Mouse (Mus musculus) MEL (cell line): ENCODE results near the gene 2900011O08Rik.

Source experiments
- BHLHE40 ChIP-seq: IDR thresholded peaks from 2 replicates; pipeline ENCODE4 v1.6.1; 2012; ENCODE audit warnings: low read depth, mild to moderate bottlenecking, inconsistent platforms, low read length, improper control_type of control experiment, borderline replicate concordance
- CTCF ChIP-seq, 3 experiments: IDR thresholded peaks in 2 of 3; conservative IDR thresholded peaks in 1 of 3; 2 replicates each; pipeline ENCODE4 v1.5.1; 2011 to 2012; ENCODE audit warnings: low read length in 3 of 3, low read depth in 2 of 3, mild to moderate bottlenecking in 2 of 3, improper control_type of control experiment in 1 of 3, inconsistent platforms in 1 of 3, mixed read lengths in 1 of 3, moderate library complexity in 1 of 3; ENCODE audit not compliant: control insufficient read depth in 1 of 3, insufficient read depth in 1 of 3, poor library complexity in 1 of 3, severe bottlenecking in 1 of 3
- E2F4 ChIP-seq: IDR thresholded peaks from 2 replicates; pipeline ENCODE4 v1.6.1; 2011; ENCODE audit warnings: low read depth, low read length, improper control_type of control experiment, borderline replicate concordance
- HCFC1 ChIP-seq: IDR thresholded peaks from 2 replicates; pipeline ENCODE4 v1.6.1; 2012; ENCODE audit warnings: low read depth, mild to moderate bottlenecking, inconsistent platforms, low read length, improper control_type of control experiment, moderate library complexity
- MEF2A ChIP-seq: IDR thresholded peaks from 2 replicates; pipeline ENCODE4 v1.6.1; 2014; ENCODE audit warnings: low read depth, mild to moderate bottlenecking, inconsistent platforms, low read length, improper control_type of control experiment; ENCODE audit not compliant: poor library complexity, insufficient replicate concordance, severe bottlenecking; ENCODE audit errors: extremely low read depth
- NELFE ChIP-seq: IDR thresholded peaks from 2 replicates; pipeline ENCODE4 v1.6.1; 2011; ENCODE audit warnings: low read depth, low read length, improper control_type of control experiment
- POLR2A ChIP-seq, 2 experiments: IDR thresholded peaks; 2 replicates each; pipeline ENCODE4 v1.6.1; 2011 to 2012; ENCODE audit warnings: low read length in 2 of 2, mild to moderate bottlenecking in 2 of 2, control low read depth in 1 of 2, improper control_type of control experiment in 1 of 2, low read depth in 1 of 2, moderate library complexity in 1 of 2; ENCODE audit not compliant: control insufficient read depth in 1 of 2, insufficient read depth in 1 of 2, poor library complexity in 1 of 2
- USF1 ChIP-seq: IDR thresholded peaks from 2 replicates; pipeline ENCODE4 v1.6.1; 2014; ENCODE audit warnings: low read depth, mild to moderate bottlenecking, inconsistent platforms, low read length, improper control_type of control experiment, moderate library complexity

DNA sequence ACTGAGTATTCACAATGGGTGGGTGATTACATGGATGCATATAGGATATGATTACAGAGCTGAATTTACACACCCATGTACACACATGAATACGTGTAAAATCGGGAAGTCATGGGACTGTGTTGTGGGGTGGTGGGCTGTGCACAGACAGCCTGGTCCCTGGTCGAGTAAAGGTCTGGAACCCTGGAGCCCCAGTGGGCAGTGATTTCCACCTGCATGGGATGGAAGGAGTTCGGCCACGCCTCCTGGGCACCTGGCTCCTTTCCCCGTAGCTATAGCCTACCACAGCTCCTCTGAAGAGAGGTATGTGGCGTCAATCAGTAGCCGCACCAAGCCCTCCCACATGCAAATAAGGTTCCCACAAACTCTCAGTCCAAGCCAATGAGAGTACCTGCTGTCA is 30.9 kb downstream of the 2900011O08Rik start:
- TF ChIP-seq POLR2A (IDR thresholded peaks at IDR 0.05; ENCODE audit: control insufficient read depth in 1 of 2, insufficient read depth in 1 of 2, low read depth in 1 of 2, low read length in 2 of 2, poor library complexity in 1 of 2) (no peak), E2F4 (no peak), CTCF (IDR thresholded peaks at IDR 0.05 in 2 of 3, conservative IDR thresholded peaks at IDR 0.05 in 1 of 3; ENCODE audit: control insufficient read depth in 1 of 3, insufficient read depth in 1 of 3, low read depth in 2 of 3, low read length in 3 of 3, poor library complexity in 1 of 3, severe bottlenecking in 1 of 3) (no peak), HCFC1 (no peak), MEF2A (no peak), USF1 (no peak), NELFE (no peak), BHLHE40 (no peak)
